Mouse (Mus musculus) embryonic fibroblast, embryonic 13.5 days (primary cell): ENCODE results near the gene Vmn2r21.
"Not testable (repeated sequence)": the region's sequence is repeated elsewhere in the genome, so short reads cannot be mapped to it uniquely, and the experiment has no call there.

Source experiments
- CTCF ChIP-seq: IDR thresholded peaks from 2 replicates; pipeline ENCODE4 v1.5.1; 2011; ENCODE audit warnings: mild to moderate bottlenecking, control low read depth, low read length, moderate library complexity, borderline replicate concordance; ENCODE audit not compliant: insufficient read depth
- POLR2A ChIP-seq: IDR thresholded peaks from 2 replicates; pipeline ENCODE4 v1.6.1; 2011; ENCODE audit warnings: low read depth, mild to moderate bottlenecking, control low read depth, low read length, moderate library complexity

DNA sequence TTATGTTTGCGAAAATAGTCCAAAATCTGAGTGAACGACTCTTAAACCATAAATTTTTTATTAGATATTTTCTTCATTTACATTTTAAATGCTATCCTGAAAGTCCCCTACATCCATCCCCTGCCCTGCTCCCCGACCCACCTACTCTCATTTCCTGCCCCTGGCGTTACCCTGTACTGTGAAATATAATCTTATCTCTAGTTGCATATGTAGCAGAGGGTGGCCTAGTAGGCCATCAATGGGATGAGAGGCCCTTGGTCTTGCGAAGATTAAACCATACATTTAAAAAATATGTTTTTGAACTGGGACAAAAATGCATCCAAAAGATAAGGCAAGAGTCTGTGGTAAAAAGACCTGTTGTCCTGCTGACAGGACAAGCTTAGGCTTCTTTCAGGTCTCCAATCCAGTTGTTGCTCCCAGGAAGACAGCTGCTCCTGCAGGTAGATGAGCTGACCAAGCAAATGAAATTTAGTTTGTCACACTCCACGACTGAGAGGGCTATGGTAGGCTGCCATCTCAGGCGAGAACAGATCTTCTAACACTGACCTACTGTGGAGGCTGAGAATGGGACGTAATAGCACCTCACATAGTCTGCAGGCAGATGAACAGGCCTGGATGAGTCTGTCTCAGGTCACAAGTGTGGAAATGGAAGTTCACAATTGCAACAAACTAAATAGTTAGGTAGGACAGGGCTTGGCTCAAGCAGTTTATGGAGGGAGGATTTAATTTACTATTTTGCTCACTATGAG, 10.8 kb downstream of the Vmn2r21 start:
- not testable (repeated sequence) for TF ChIP-seq CTCF, POLR2A
